Mouse (Mus musculus): ENCODE data around the gene Cnot3. TPM values are rescaled to one million over a fixed set of nuclear protein-coding genes. Genes with fewer than 3 reads are reported as not detected.
"Not testable (repeated sequence)": the region's sequence is repeated elsewhere in the genome, so short reads cannot be mapped to it uniquely, and the experiment has no call there.

Gene Cnot3
- polyA plus RNA-seq, 1 experiment from 2014 or later: 22.8 TPM

DNA sequence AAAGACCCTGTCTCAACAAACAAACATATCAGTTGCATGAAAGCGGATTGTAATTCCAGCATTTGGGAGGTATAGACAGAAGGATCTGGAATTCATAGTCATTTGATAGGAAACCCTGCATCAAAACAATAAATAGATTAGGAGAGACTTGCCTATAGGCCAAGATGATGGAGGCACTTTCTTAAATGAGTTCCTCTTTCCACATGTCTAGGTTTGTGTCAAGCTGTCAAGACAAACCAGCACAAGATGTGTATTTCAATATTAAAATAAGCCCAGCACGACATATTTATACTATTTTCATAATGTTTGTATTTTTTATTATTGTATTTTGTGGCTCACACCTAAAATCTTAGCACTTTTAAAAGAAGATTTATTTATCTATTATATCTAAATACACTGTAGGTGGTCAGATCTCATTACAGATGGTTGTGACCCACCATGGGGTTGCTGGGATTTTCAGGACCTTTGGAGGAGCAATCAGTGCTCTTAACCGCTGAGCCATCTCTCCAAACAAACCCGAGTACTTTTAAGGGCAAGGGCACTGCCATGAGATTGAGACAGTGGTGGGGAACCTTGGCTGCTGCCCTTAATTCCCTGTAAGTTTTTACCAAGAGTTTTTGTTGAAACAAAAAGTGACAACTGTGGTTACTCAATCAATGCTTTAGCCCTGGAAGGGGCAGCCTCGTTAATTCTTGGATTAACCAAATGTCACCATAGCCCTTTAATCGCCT lies 58.2 kb downstream of the Cnot3 start:
- H3K27ac ChIP-seq: peak overlapping the region; percentile 59
- peak overlapping the region; percentile 82 for H3K4me2 ChIP-seq
- ATAC-seq (ENCODE audit: low read depth) (peak; percentile 29), DNase-seq (no peak)
- H3K9me3 ChIP-seq (replicated peaks): no peaks in the 10 kb centered on the region
- H3K4me1 ChIP-seq (replicated peaks): peaks cover 26% of the 10 kb centered on the region
- peaks cover 44% of the 10 kb centered on the region for H3K36me3 ChIP-seq
- H3K4me3 ChIP-seq (replicated peaks): peak overlapping the region; percentile 84
- H3K27me3 ChIP-seq: no peaks in the 10 kb centered on the region
- peak overlapping the region; percentile 59 for H3K9ac ChIP-seq
- 16% methylated on average over 6 of the region's 6 CpGs for WGBS (ENCODE audit: insufficient replicate concordance)

DNA sequence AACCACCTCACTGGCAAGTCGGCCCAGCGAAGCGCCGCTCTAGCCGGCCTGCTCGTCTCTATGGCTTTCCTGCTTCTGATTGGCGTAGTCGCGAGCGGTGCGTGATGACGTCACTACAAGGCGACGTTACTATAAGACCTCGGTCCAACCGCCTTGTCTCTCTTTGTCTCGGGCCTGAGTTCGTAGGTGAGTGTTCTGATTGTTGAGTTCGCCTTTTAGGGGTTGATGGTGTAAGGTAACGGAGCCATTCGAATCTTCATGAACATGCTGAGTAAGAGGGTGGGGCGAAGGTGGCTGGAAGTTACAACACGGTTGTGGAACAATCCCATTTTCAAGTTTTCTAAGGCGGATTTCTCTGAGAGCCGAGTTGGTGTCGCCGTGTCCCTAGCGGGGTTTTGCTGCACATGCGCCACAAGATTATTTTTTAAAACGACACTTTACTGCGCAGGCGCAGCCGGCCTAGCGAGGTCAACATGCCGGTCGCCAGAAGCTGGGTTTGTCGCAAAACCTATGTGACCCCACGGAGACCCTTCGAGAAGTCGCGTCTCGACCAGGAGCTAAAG lies 58.9 kb downstream of the Cnot3 start, which contains the start of gene Rps9:
Gene Rps9 (plus strand): TSS at position 115 of the 563 bp plus-strand sequence.
- H3K27me3 ChIP-seq: no peaks in the 10 kb centered on the region
- peak within 1 kb of the TSS; percentile 89 for H3K27ac ChIP-seq
- peak within 1 kb of the TSS; percentile 84 for H3K4me3 ChIP-seq (replicated peaks)
- DNase-seq (peak; percentile 89), ATAC-seq (ENCODE audit: low read depth) (peak; percentile 86)
- H3K36me3 ChIP-seq: peaks cover 41% of the 10 kb centered on the region
- under 1% methylated on average over 42 of the region's 42 CpGs for WGBS (ENCODE audit: insufficient replicate concordance)
- H3K4me2 ChIP-seq: peak within 1 kb of the TSS; percentile 82
- peak within 1 kb of the TSS; percentile 89 for H3K9ac ChIP-seq
- no peaks in the 10 kb centered on the region for H3K9me3 ChIP-seq (replicated peaks)
- peaks cover 26% of the 10 kb centered on the region for H3K4me1 ChIP-seq (replicated peaks)

DNA sequence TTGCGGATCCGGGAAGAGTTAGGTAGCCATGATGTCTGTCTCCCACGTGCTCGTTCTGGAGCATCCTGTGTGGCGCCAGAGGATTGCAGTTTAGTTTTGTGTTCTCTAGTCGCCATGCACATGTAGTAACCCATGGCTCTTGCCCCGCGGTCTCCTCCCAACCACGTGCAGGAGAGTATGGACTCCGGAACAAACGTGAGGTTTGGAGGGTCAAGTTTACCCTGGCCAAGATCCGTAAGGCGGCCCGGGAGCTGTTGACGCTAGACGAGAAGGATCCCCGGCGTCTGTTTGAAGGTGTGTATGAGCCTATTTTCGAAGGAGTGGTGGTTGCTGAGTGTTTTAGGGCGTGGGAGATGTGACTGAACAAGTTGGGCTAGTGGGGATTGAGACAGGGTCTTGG lies 59.4 kb downstream of the Cnot3 start:
- H3K9me3 ChIP-seq (replicated peaks): no peaks in the 10 kb centered on the region
- H3K27ac ChIP-seq: peak overlapping the region; percentile 89
- H3K36me3 ChIP-seq: peaks cover 41% of the 10 kb centered on the region
- H3K4me1 ChIP-seq (replicated peaks): peaks cover 26% of the 10 kb centered on the region
- DNase-seq: no peak
- peak overlapping the region; percentile 82 for H3K4me2 ChIP-seq
- H3K27me3 ChIP-seq: no peaks in the 10 kb centered on the region
- 1% methylated on average over 20 of the region's 20 CpGs for WGBS (ENCODE audit: insufficient replicate concordance)
- ATAC-seq (ENCODE audit: low read depth): peak; percentile 18
- H3K9ac ChIP-seq: peak overlapping the region; percentile 89
- peak overlapping the region; percentile 84 for H3K4me3 ChIP-seq (replicated peaks)

DNA sequence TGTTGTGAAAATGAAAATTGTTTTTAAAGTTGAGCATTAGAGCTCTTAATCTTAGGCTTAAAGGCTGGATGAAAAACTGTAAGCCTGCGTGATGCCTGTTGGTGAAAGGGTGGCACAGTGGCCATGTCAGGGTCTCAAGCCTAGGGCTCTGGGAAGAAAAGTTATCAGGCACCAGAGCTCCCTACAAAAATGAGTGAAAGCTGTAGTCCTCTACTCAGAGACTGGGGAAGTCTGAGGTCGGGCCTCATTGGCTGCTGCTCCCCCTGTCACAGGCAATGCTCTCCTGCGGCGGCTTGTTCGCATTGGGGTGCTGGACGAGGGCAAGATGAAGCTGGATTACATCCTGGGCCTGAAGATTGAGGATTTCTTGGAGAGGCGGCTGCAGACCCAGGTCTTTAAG lies 60.4 kb downstream of the Cnot3 start:
- ATAC-seq (ENCODE audit: low read depth): peak; percentile 8; the same call in 1 of the 2 replicates
- Histone ChIP-seq H3K4me2 (peak overlapping the region; percentile 82), H3K9ac (peak overlapping the region; percentile 89), H3K4me3 (replicated peaks) (peak overlapping the region; percentile 84), H3K27ac (peak overlapping the region; percentile 89), H3K36me3 (peaks cover 38% of the 10 kb centered on the region), H3K4me1 (replicated peaks) (peaks cover 26% of the 10 kb centered on the region)
- H3K9me3 ChIP-seq (replicated peaks); H3K27me3 ChIP-seq; DNase-seq: not testable (repeated sequence)
- 4% methylated on average over 7 of the region's 7 CpGs for WGBS (ENCODE audit: insufficient replicate concordance)

DNA sequence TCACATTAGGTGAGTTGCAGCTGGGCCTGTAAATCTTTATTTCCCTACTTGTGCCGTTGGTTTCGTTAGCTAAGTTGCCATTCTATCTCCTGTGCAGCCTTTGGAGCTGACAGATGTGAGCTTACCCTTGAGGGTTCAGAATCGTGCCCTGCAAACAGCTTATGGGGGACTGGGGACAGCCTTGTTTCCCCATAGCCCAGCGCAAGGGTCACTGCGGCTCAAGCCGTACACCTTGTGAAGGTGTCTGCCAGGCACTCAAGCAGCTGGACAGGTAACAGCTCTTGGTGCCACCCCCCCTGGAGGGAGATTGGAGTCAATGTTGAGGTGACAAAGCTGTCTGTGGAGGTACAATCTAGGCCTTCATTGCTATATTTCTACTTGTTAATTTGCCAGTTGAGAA lies 60.8 kb downstream of the Cnot3 start:
- H3K4me1 ChIP-seq (replicated peaks): peaks cover 26% of the 10 kb centered on the region
- H3K4me3 ChIP-seq (replicated peaks): peak overlapping the region; percentile 84
- peak overlapping the region; percentile 82 for H3K4me2 ChIP-seq
- H3K27ac ChIP-seq: peak overlapping the region; percentile 89
- H3K9ac ChIP-seq: peak overlapping the region; percentile 89
- H3K9me3 ChIP-seq (replicated peaks): no peaks in the 10 kb centered on the region
- no peak for ATAC-seq (ENCODE audit: low read depth)
- no peaks in the 10 kb centered on the region for H3K27me3 ChIP-seq
- DNase-seq: no peak
- 12% methylated on average over 6 of the region's 6 CpGs for WGBS (ENCODE audit: insufficient replicate concordance)
- peaks cover 38% of the 10 kb centered on the region for H3K36me3 ChIP-seq

DNA sequence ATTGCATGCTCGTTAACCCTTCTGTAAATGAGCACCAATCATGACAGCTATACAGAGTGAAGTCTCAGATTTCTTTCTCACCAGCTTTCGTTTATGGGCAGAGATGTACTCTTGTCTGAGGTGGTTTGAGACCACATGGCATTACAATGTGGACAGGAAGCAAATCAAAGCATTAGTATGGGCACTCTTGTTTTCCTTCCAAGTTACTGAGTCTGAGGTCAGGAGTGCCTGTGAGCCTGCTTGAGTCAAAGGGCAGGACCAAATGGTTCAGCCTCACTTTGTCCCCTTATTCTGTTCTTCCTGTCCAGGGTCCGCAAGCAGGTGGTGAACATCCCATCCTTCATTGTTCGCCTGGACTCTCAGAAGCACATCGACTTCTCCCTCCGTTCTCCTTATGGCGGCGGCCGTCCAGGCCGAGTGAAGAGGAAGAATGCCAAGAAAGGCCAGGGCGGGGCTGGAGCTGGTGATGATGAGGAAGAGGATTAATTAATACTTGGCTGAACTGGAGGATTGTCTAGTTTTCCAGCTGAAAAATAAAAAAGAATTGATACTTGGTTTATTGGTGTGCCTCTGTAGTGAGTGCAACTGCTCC lies 61.4 kb downstream of the Cnot3 start:
- Histone ChIP-seq H3K27me3 (no peaks in the 10 kb centered on the region), H3K9ac (peak overlapping the region; percentile 89), H3K4me3 (replicated peaks) (peak overlapping the region; percentile 84), H3K36me3 (peaks cover 38% of the 10 kb centered on the region), H3K4me2 (peak overlapping the region; percentile 82), H3K9me3 (replicated peaks) (no peaks in the 10 kb centered on the region), H3K4me1 (replicated peaks) (peaks cover 26% of the 10 kb centered on the region), H3K27ac (peak overlapping the region; percentile 89)
- no peak for DNase-seq
- WGBS (ENCODE audit: insufficient replicate concordance): 29% methylated on average over 11 of the region's 11 CpGs
- ATAC-seq (ENCODE audit: low read depth): no peak

DNA sequence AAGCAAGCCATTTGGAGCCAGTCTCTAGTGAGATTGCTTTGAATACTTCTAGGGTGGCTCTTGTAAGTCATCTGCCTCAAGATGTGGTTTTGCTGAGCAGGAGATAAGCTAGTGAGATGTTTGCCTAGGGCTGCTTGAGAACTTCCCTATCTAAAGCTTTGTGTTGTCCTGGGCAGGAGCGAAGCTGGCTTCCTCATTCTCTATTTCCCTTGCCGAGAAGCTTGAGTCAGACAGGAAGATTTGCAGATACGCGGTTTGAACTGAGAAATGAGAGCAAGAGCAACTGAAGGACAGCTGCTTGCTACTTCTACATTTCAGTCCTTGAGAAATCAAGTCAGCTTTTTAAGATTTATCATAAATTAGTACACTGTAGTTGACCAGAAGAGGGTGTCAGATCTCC lies 62.0 kb downstream of the Cnot3 start:
- H3K9ac ChIP-seq: peak overlapping the region; percentile 89
- H3K9me3 ChIP-seq (replicated peaks): no peaks in the 10 kb centered on the region
- H3K4me1 ChIP-seq (replicated peaks): peaks cover 26% of the 10 kb centered on the region
- DNase-seq: peak; percentile 22
- peak overlapping the region; percentile 84 for H3K4me3 ChIP-seq (replicated peaks)
- H3K27ac ChIP-seq: peak overlapping the region; percentile 89
- 17% methylated on average over 4 of the region's 4 CpGs for WGBS (ENCODE audit: insufficient replicate concordance)
- H3K4me2 ChIP-seq: peak overlapping the region; percentile 82
- no peak; the same call in 1 of the 2 replicates for ATAC-seq (ENCODE audit: low read depth)
- H3K27me3 ChIP-seq: no peaks in the 10 kb centered on the region
- H3K36me3 ChIP-seq: peaks cover 38% of the 10 kb centered on the region

DNA sequence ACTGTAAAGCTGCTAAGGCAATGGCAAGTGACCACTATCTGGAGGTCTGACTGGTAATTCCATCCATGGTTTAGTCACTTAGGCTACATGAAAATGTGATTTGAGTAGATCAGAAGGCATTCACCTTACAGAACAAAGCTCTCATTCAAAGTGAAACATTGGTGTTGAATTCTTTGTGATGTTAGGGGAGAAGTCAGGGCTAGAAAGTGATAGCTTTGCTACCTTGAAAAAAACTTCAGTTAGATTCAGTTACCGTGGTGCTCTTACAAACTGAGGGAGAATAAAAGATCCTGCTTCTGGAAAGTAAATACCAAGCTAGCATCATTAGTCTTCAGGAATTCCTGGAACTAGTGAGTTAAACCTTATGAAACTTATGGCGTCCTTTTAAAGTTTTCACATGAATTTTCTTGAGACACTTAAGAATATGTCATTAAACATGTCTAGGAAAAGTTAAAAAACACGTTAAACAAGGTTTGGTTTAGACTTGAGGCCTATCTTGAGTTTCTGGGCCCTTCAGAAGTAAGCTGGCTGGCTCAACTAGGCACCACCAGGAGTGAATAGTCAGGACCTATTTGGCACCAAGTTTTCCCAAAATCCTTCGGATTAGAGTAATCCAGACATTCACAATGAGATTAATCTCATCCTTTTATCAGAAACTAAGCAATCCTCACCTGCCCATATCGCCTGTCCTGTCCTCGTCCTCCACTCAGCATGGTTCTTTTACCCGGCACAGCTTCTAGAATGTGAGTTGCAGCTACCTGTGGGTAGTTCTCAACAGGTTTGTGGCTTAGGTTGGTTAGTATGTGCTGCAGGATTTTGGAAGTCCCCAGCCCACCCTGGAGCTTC lies 62.7 kb downstream of the Cnot3 start:
- no peak overlapping the region for H3K9ac ChIP-seq
- 25% methylated on average over 7 of the region's 7 CpGs for WGBS (ENCODE audit: insufficient replicate concordance)
- DNase-seq (no peak), ATAC-seq (ENCODE audit: low read depth) (peak; percentile 24; the same call in 1 of the 2 replicates)
- H3K9me3 ChIP-seq (replicated peaks): no peaks in the 10 kb centered on the region
- no peak overlapping the region for H3K4me2 ChIP-seq
- H3K36me3 ChIP-seq: peaks cover 38% of the 10 kb centered on the region
- H3K27me3 ChIP-seq: no peaks in the 10 kb centered on the region
- H3K27ac ChIP-seq: peak overlapping the region; percentile 39; the same call in 1 of the 2 replicates
- H3K4me1 ChIP-seq (replicated peaks): peaks cover 26% of the 10 kb centered on the region
- H3K4me3 ChIP-seq (replicated peaks): no peak overlapping the region

DNA sequence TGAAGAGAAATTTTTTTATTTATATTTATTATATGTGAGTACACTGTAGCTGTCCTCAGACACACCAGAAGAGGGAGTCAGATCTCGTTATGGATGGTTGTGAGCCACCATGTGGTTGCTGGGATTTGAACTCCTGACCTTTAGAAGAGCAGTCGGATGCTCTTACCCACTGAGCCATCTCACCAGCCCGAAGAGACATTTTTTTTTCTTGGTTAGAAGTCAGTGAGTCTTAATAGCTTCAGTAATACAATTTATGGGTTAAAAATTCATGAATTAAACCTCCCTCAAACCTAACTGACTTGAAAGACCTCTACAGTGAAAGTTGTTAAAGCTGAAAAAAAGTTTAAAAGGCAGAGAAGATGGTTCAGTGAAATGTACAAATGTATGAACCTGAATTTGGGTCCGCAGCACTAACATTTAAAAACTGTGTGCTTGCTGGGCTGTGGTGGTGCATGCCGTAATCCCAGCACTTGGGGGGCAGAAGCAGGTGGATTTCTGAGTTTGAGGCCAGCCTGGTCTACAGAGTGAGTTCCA lies 63.4 kb downstream of the Cnot3 start:
- H3K27me3 ChIP-seq; H3K9me3 ChIP-seq (replicated peaks); ATAC-seq (ENCODE audit: low read depth); H3K4me3 ChIP-seq (replicated peaks); H3K9ac ChIP-seq; DNase-seq; H3K4me2 ChIP-seq; H3K27ac ChIP-seq: not testable (repeated sequence)
- WGBS (ENCODE audit: insufficient replicate concordance): 19% methylated on average over 5 of the region's 5 CpGs
- H3K4me1 ChIP-seq (replicated peaks): peaks cover 23% of the 10 kb centered on the region
- H3K36me3 ChIP-seq: peaks cover 38% of the 10 kb centered on the region

DNA sequence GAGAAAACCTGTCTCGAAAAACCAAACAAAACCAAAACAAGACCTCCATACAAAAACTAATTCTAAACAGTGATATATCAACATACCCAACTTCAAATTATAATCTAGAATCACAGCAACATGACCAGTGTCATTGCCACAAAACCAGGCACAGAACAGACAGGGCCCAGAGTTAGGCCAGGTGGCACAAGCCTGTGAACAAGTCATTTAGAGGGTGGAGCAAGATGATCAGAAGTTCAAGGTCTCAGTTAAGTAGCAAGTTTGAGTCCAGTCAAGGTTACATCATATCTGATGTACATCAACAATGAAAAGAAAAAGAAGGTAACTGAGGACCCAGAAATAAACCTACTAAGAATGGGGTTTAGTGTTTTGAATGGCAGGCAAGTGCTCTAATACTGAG lies 63.9 kb downstream of the Cnot3 start:
- H3K27me3 ChIP-seq: no peaks in the 10 kb centered on the region

More for the DNA sequence above, 63.9 kb downstream of the Cnot3 start:
- H3K4me1 ChIP-seq (replicated peaks): peaks cover 23% of the 10 kb centered on the region
- ATAC-seq (ENCODE audit: low read depth) (no peak), DNase-seq (no peak)
- no peak overlapping the region for H3K4me3 ChIP-seq (replicated peaks)
- WGBS (ENCODE audit: insufficient replicate concordance): 51% methylated on average over 1 of the region's 1 CpGs
- H3K9me3 ChIP-seq (replicated peaks): no peaks in the 10 kb centered on the region
- H3K36me3 ChIP-seq: peaks cover 38% of the 10 kb centered on the region
- no peak overlapping the region for H3K4me2 ChIP-seq
- no peak overlapping the region for H3K9ac ChIP-seq
- 0 out of 2 replicates have a peak overlapping the region, but pooled peaks have one; percentile 4 for H3K27ac ChIP-seq

Data from liver, embryonic 13.5 days (tissue).